Mouse (Mus musculus): ENCODE results near the gene Wbp1. TPM values are rescaled to one million over a fixed set of nuclear protein-coding genes. Genes with fewer than 3 reads are reported as not detected.

Gene Wbp1
- polyA plus RNA-seq, 1 experiment from 2014 or later, result 120 TPM

GRCm38 (mm10) chr6:83070311-83071219, 50.8 kb downstream of the Wbp1 start:
- ATAC-seq (ENCODE audit: borderline replicate concordance, extremely low read depth, low FRiP score, low TSS enrichment), result peak; percentile 40; the same call in 1 of the 2 replicates
- H3K27ac ChIP-seq, result no peak overlapping the region
- H3K27me3 ChIP-seq, result peaks cover 100% of the 10 kb centered on the region
- H3K36me3 ChIP-seq, result no peaks in the 10 kb centered on the region
- no peaks in the 10 kb centered on the region for H3K9me3 ChIP-seq
- WGBS, result under 1% methylated on average over 57 of the region's 58 CpGs
- no peak overlapping the region for H3K9ac ChIP-seq
- H3K4me2 ChIP-seq, result peak overlapping the region; percentile 34
- H3K4me3 ChIP-seq, result peak overlapping the region; percentile 15
- H3K4me1 ChIP-seq, result peaks cover 25% of the 10 kb centered on the region

GRCm38 (mm10) chr6:83070247-83070310, 51.3 kb downstream of the Wbp1 start, which contains the start of gene Tlx2:
Tlx2 (minus strand) TSS chr6:83070293.
- Histone ChIP-seq H3K36me3 (no peaks in the 10 kb centered on the region), H3K4me3 (peak within 1 kb of the TSS; percentile 29), H3K9ac (no peak within 1 kb of the TSS), H3K27ac (no peak within 1 kb of the TSS), H3K4me2 (peak within 1 kb of the TSS; percentile 52), H3K9me3 (no peaks in the 10 kb centered on the region), H3K27me3 (peaks cover 100% of the 10 kb centered on the region), H3K4me1 (peaks cover 25% of the 10 kb centered on the region)
- no peak for ATAC-seq (ENCODE audit: borderline replicate concordance, extremely low read depth, low FRiP score, low TSS enrichment)
- WGBS, result 0% methylated on average over 10 of the region's 10 CpGs

GRCm38 (mm10) chr6:83069488-83070246, 51.7 kb downstream of the Wbp1 start:
- Histone ChIP-seq H3K36me3 (no peaks in the 10 kb centered on the region), H3K9me3 (no peaks in the 10 kb centered on the region), H3K4me1 (peaks cover 25% of the 10 kb centered on the region), H3K9ac (no peak overlapping the region), H3K27ac (no peak overlapping the region), H3K27me3 (peaks cover 100% of the 10 kb centered on the region), H3K4me2 (peak overlapping the region; percentile 34), H3K4me3 (peak overlapping the region; percentile 29)
- no peak for ATAC-seq (ENCODE audit: borderline replicate concordance, extremely low read depth, low FRiP score, low TSS enrichment)
- 1% methylated on average over 68 of the region's 69 CpGs for WGBS

MicroRNA genes within 50 kb of the gene (microRNA counts, 519-probe panel; counts per million panel counts)
- microRNA mmu-miR-3470a+mmu-miR-3470b, result 1,920 counts per million, percentile 14 among the panel's probes with 10 or more counts

Small RNA genes lying within 50 kb of the gene (microRNA-seq; reads per million reads assigned to microRNA genes)
- not detected for gene Mir3470a

Other genes with a start within 250 kb of the Wbp1 start
- 14.0 TPM in 2 replicates for gene Sema4f, start 181.8 kb downstream of the Wbp1 start, polyA plus RNA-seq (2015; fragmentation: Nextera tagmentation; extraction: Ambion mirVana)
- 1.9 and 2.5 TPM in 2 replicates for gene M1ap, start 174.7 kb downstream of the Wbp1 start, polyA plus RNA-seq (2015; fragmentation: Nextera tagmentation; extraction: Ambion mirVana)
- gene Dok1, start 88.1 kb downstream of the Wbp1 start, polyA plus RNA-seq (2015; fragmentation: Nextera tagmentation; extraction: Ambion mirVana), result 18.3 and 19.6 TPM in 2 replicates
- 21.9 and 23.2 TPM in 2 replicates for gene Loxl3, start 87.4 kb downstream of the Wbp1 start, polyA plus RNA-seq (2015; fragmentation: Nextera tagmentation; extraction: Ambion mirVana)
- gene Aup1, start 67.0 kb downstream of the Wbp1 start, polyA plus RNA-seq (2015; fragmentation: Nextera tagmentation; extraction: Ambion mirVana), result 177 and 188 TPM in 2 replicates
- gene Htra2, start 66.3 kb downstream of the Wbp1 start, polyA plus RNA-seq (2015; fragmentation: Nextera tagmentation; extraction: Ambion mirVana), result 76.6 and 78.4 TPM in 2 replicates
- gene Dqx1, start 63.7 kb downstream of the Wbp1 start, polyA plus RNA-seq (2015; fragmentation: Nextera tagmentation; extraction: Ambion mirVana), result 0.98 and 1.7 TPM in 2 replicates
- 0.38 and 1.0 TPM in 2 replicates for gene Tlx2, start 51.3 kb downstream of the Wbp1 start, polyA plus RNA-seq (2015; fragmentation: Nextera tagmentation; extraction: Ambion mirVana)
- gene Pcgf1, start 43.7 kb downstream of the Wbp1 start, polyA plus RNA-seq (2015; fragmentation: Nextera tagmentation; extraction: Ambion mirVana), result 30.5 and 31.2 TPM in 2 replicates
- gene Lbx2, start 35.2 kb downstream of the Wbp1 start, polyA plus RNA-seq (2015; fragmentation: Nextera tagmentation; extraction: Ambion mirVana), result 0.31 and 0.87 TPM in 2 replicates
- 2.1 and 3.2 TPM in 2 replicates for gene Ccdc142, start 20.0 kb downstream of the Wbp1 start, polyA plus RNA-seq (2015; fragmentation: Nextera tagmentation; extraction: Ambion mirVana)
- gene Gm42688, start 19.9 kb downstream of the Wbp1 start, polyA plus RNA-seq (2015; fragmentation: Nextera tagmentation; extraction: Ambion mirVana), result 3.4 TPM in 2 replicates
- 128 and 145 TPM in 2 replicates for gene Mrpl53, start 12.5 kb downstream of the Wbp1 start, polyA plus RNA-seq (2015; fragmentation: Nextera tagmentation; extraction: Ambion mirVana)
- gene Mogs, start 6.1 kb downstream of the Wbp1 start, polyA plus RNA-seq (2015; fragmentation: Nextera tagmentation; extraction: Ambion mirVana), result 54.5 and 54.8 TPM in 2 replicates
- gene Ino80b, start 3.9 kb upstream of the Wbp1 start, polyA plus RNA-seq (2015; fragmentation: Nextera tagmentation; extraction: Ambion mirVana), result 13.5 and 15.2 TPM in 2 replicates
- gene Rtkn, start 13.9 kb upstream of the Wbp1 start, polyA plus RNA-seq (2015; fragmentation: Nextera tagmentation; extraction: Ambion mirVana), result 35.3 and 39.9 TPM in 2 replicates
- gene Wdr54, start 34.8 kb upstream of the Wbp1 start, polyA plus RNA-seq (2015; fragmentation: Nextera tagmentation; extraction: Ambion mirVana), result 5.0 and 7.6 TPM in 2 replicates
- 6.2 and 8.1 TPM in 2 replicates for gene 1700003E16Rik, start 34.8 kb upstream of the Wbp1 start, polyA plus RNA-seq (2015; fragmentation: Nextera tagmentation; extraction: Ambion mirVana)
- gene Dctn1, start 44.4 kb upstream of the Wbp1 start, polyA plus RNA-seq (2015; fragmentation: Nextera tagmentation; extraction: Ambion mirVana), result 96.7 and 104 TPM in 2 replicates
- gene Slc4a5, start 98.3 kb upstream of the Wbp1 start, polyA plus RNA-seq (2015; fragmentation: Nextera tagmentation; extraction: Ambion mirVana), result 0.84 and 1.2 TPM in 2 replicates
- gene Mthfd2, start 204.3 kb upstream of the Wbp1 start, polyA plus RNA-seq (2015; fragmentation: Nextera tagmentation; extraction: Ambion mirVana), result 32.5 and 35.0 TPM in 2 replicates
- gene Mob1a, start 204.5 kb upstream of the Wbp1 start, polyA plus RNA-seq (2015; fragmentation: Nextera tagmentation; extraction: Ambion mirVana), result 71.8 and 77.0 TPM in 2 replicates
- gene Bola3, start 227.6 kb upstream of the Wbp1 start, polyA plus RNA-seq (2015; fragmentation: Nextera tagmentation; extraction: Ambion mirVana), result 125 and 130 TPM in 2 replicates